31 mouse cellular contexts compared by ENCODE assay signal in the genomic region with DNA sequence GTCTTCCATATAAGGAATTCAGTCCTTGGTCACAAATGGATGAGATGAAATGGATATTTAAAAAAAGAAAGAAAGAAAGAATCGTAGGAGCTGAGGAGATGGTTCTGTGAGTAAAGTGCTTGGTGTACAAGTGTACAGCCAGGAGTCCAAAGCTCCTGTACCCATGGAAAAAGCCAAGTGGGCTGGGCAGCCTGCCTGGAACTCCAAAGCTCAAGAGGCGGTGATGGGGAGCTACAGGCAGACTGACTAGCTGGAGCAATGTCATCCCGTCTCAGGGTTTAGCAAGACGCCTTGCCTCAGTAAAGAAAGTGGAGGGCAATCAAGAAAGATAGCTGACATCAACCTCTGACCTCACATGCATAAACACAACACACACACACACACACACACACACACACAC. TPM values are rescaled to one million over a fixed set of nuclear protein-coding genes. Genes with fewer than 3 reads are reported as not detected.
DNase-seq lines count a peak whose midpoint lies in the region; ATAC-seq lines count a peak whose summit lies in the region.
"Had no signal": no experiment of that assay in that cellular context is flagged by ENCODE, and none has a peak within 500 bp of the region (broad histone marks: within the 10 kb centered on the region; RNA-seq: fewer than 3 reads in every experiment).

No protein-coding gene starts in this region.

- H3K27me3 ChIP-seq in heart, embryonic 10.5 days (ENCODE audit: insufficient read depth, poor library complexity, severe bottlenecking), result peaks cover 22% of the 10 kb centered on the region; the same call in 1 of the 2 replicates
- no peaks in the 10 kb centered on the region for H3K27me3 ChIP-seq in hindbrain, embryonic 11.5 days (ENCODE audit: control insufficient read depth, insufficient read depth, low read length)
- H3K27me3 ChIP-seq in embryonic facial prominence, embryonic 10.5 days (replicated peaks; ENCODE audit: low read depth, poor library complexity, severe bottlenecking), result no peaks in the 10 kb centered on the region
- H3K27me3 ChIP-seq: CH12.LX; forebrain, embryonic 13.5 days; intestine, embryonic 15.5 days; liver, embryonic 15.5 days; midbrain, embryonic 15.5 days; neural tube, embryonic 13.5 days had no signal

- no peak overlapping the region for H3K4me3 ChIP-seq in heart, embryonic 10.5 days
- H3K4me3 ChIP-seq in hindbrain, embryonic 11.5 days (ENCODE audit: low read depth, low read length), result no peak overlapping the region
- H3K4me3 ChIP-seq in embryonic facial prominence, embryonic 10.5 days, result no peak overlapping the region
- H3K4me3 ChIP-seq: embryonic facial prominence, embryonic 13.5 days; erythroblast, embryonic 14.5 days; forebrain, embryonic 13.5 days; gastrocnemius, adult 2 months; intestine, embryonic 15.5 days; liver, embryonic 15.5 days; midbrain, embryonic 15.5 days; neural tube, embryonic 13.5 days had no signal

- no peak overlapping the region for H3K4me2 ChIP-seq in hindbrain, embryonic 11.5 days (replicated peaks; ENCODE audit: low read depth, low read length)
- H3K4me2 ChIP-seq: embryonic facial prominence, embryonic 13.5 days; forebrain, embryonic 13.5 days; intestine, embryonic 15.5 days; liver, embryonic 15.5 days; midbrain, embryonic 15.5 days; neural tube, embryonic 13.5 days had no signal

- no peaks in the 10 kb centered on the region for H3K9me3 ChIP-seq in heart, embryonic 10.5 days
- H3K9me3 ChIP-seq in hindbrain, embryonic 11.5 days (ENCODE audit: control insufficient read depth, low read length), result no peaks in the 10 kb centered on the region
- H3K9me3 ChIP-seq in embryonic facial prominence, embryonic 10.5 days, result no peaks in the 10 kb centered on the region
- H3K9me3 ChIP-seq: embryonic facial prominence, embryonic 13.5 days; forebrain, embryonic 13.5 days; G1E; intestine, embryonic 15.5 days; liver, embryonic 15.5 days; midbrain, embryonic 15.5 days; neural tube, embryonic 13.5 days had no signal

- H3K4me1 ChIP-seq in heart, embryonic 10.5 days, result no peaks in the 10 kb centered on the region
- H3K4me1 ChIP-seq in hindbrain, embryonic 11.5 days (replicated peaks; ENCODE audit: control insufficient read depth, insufficient read depth, low read length), result no peaks in the 10 kb centered on the region
- H3K4me1 ChIP-seq in embryonic facial prominence, embryonic 10.5 days, result peaks cover 9% of the 10 kb centered on the region
- H3K4me1 ChIP-seq: forebrain, embryonic 13.5 days; liver, embryonic 15.5 days; midbrain, embryonic 15.5 days; neural tube, embryonic 13.5 days had no signal

- no peak overlapping the region for H3K9ac ChIP-seq in hindbrain, embryonic 11.5 days (ENCODE audit: low read depth, low read length)
- H3K9ac ChIP-seq: embryonic facial prominence, embryonic 13.5 days; forebrain, embryonic 13.5 days; intestine, embryonic 15.5 days; liver, embryonic 15.5 days; midbrain, embryonic 15.5 days; neural tube, embryonic 13.5 days had no signal

- no peak for ATAC-seq in hindbrain, embryonic 11.5 days (ENCODE audit: low FRiP score)
- ATAC-seq: forebrain, embryonic 13.5 days; hindbrain, embryonic 16.5 days; intestine, embryonic 15.5 days; midbrain, embryonic 15.5 days; Patski had no signal

- H3K36me3 ChIP-seq in heart, embryonic 10.5 days, result no peaks in the 10 kb centered on the region
- no peaks in the 10 kb centered on the region for H3K36me3 ChIP-seq in hindbrain, embryonic 11.5 days (ENCODE audit: control insufficient read depth, insufficient read depth, low read length)
- H3K36me3 ChIP-seq in embryonic facial prominence, embryonic 10.5 days (replicated peaks), result no peaks in the 10 kb centered on the region
- H3K36me3 ChIP-seq: embryonic facial prominence, embryonic 13.5 days; G1E; intestine, embryonic 15.5 days; liver, embryonic 15.5 days; midbrain, embryonic 15.5 days; neural tube, embryonic 13.5 days had no signal

- no peak overlapping the region for H3K27ac ChIP-seq in heart, embryonic 10.5 days
- H3K27ac ChIP-seq in hindbrain, embryonic 11.5 days (ENCODE audit: low read depth, low read length), result no peak overlapping the region
- no peak overlapping the region for H3K27ac ChIP-seq in embryonic facial prominence, embryonic 10.5 days (replicated peaks)
- H3K27ac ChIP-seq: forebrain, embryonic 13.5 days; kidney, postnatal 0 days; liver, embryonic 15.5 days; macrophage; midbrain, embryonic 15.5 days; neural tube, embryonic 13.5 days had no signal

- WGBS in heart, embryonic 10.5 days, result 81% methylated on average over 4 of the region's 4 CpGs
- WGBS in hindbrain, embryonic 11.5 days, result 94% methylated on average over 4 of the region's 4 CpGs
- WGBS in embryonic facial prominence, embryonic 10.5 days, result 89% methylated on average over 4 of the region's 4 CpGs

- DNase-seq in heart, postnatal 10 days, result peak; percentile 64 to 67
- DNase-seq in heart, embryonic 10.5 days (ENCODE audit: low spot score), result no peak
- peak; percentile 28 for DNase-seq in adipocyte (ENCODE audit: low spot score)
- peak; percentile 52 to 67 for DNase-seq in lung, adult 18-20 months
- DNase-seq in lung, postnatal 36 days, result peak; percentile 76
- DNase-seq in hindbrain, embryonic 11.5 days (ENCODE audit: low spot score), result no peak
- no peak for DNase-seq in embryonic facial prominence, embryonic 10.5 days (ENCODE audit: low spot score)
- DNase-seq: adrenal gland, adult 8-10 months; B cell, adult 2 months; cerebellum, adult 11-12 months; cerebellum, postnatal 14 days; gastrocnemius, adult 2 months; layer of hippocampus, adult 9-11 months; retina, postnatal 1 day; right cerebral cortex, postnatal 25 days; thymus, postnatal 14 days had no signal

- intact Hi-C loops in heart, postnatal 10 days (cut with DNase I), result no loop called here

RNA-seq across cellular contexts. Expression of a gene that starts 21.4 kb away (rescaled TPM):
- total RNA-seq in heart, postnatal 10 days (2021), result 10 to 100 TPM in 1 of 2 experiments, 1 to 10 TPM in 1; 8.1 to 16.1 TPM
- polyA plus RNA-seq in heart, embryonic 10.5 days (2016; fragmentation: Nextera tagmentation; extraction: Ambion mirVana), result 1.3 and 2.7 TPM in 2 replicates
- 1.4 and 1.5 TPM in 2 replicates for polyA plus RNA-seq in hindbrain, embryonic 11.5 days (2014; fragmentation: Nextera tagmentation; extraction: Ambion mirVana)
- 0.57 and 0.93 TPM in 2 replicates for polyA plus RNA-seq in embryonic facial prominence, embryonic 10.5 days (2016; fragmentation: Nextera tagmentation; extraction: Ambion mirVana)
- total RNA-seq: CH12.LX; G1E; granulocyte monocyte progenitor cell, adult 5-6 weeks; hematopoietic stem cell, adult 5-6 weeks had no signal
- polyA plus RNA-seq: erythroblast, embryonic 14.5 days; G1E; macrophage; Patski had no signal

RNA-seq across cellular contexts. Expression of a gene that starts 41.5 kb away (rescaled TPM):
- total RNA-seq in heart, postnatal 10 days (2021), result 10 to 100 TPM; 13.1 to 16.4 TPM
- 6.4 and 7.9 TPM in 2 replicates for polyA plus RNA-seq in heart, embryonic 10.5 days (2016; fragmentation: Nextera tagmentation; extraction: Ambion mirVana)
- polyA plus RNA-seq in hindbrain, embryonic 11.5 days (2014; fragmentation: Nextera tagmentation; extraction: Ambion mirVana), result 3.4 and 3.9 TPM in 2 replicates
- 7.2 and 9.1 TPM in 2 replicates for polyA plus RNA-seq in embryonic facial prominence, embryonic 10.5 days (2016; fragmentation: Nextera tagmentation; extraction: Ambion mirVana)
- total RNA-seq: CH12.LX; granulocyte monocyte progenitor cell, adult 5-6 weeks had no signal
- polyA plus RNA-seq: erythroblast, embryonic 14.5 days; G1E had no signal

Comparison
In these comparisons a context has a peak if more than half of its experiments do, and no peak if none do; other contexts are left out.
1. DNase-seq: peak in heart, postnatal 10 days (2 of 2), adipocyte (single experiment), lung, adult 18-20 months (2 of 2) and lung, postnatal 36 days (single experiment); none in heart, embryonic 10.5 days (single experiment), hindbrain, embryonic 11.5 days (single experiment) and embryonic facial prominence, embryonic 10.5 days (single experiment).